Mouse (Mus musculus) urinary bladder, adult 2 months (tissue): ENCODE measurements around the gene Snrnp40. TPM values are rescaled to one million over a fixed set of nuclear protein-coding genes. Genes with fewer than 3 reads are reported as not detected.

Experiments used
- DNase-seq: peaks from one replicate; pipeline ENCODE4 v3.0.0; 2022; ENCODE audit warnings: low spot score
- polyA plus RNA-seq: library from polyadenylated mRNA; depleted of rRNA; stranded (reverse); fragments of >200 nt; gene quantifications from 2 replicates; pipeline ENCODE4 v1.2.3, GENCODE M21; 2012; rRNA removed

The Snrnp40 gene
- polyA plus RNA-seq, 1 experiment: 35.2 TPM

DNA sequence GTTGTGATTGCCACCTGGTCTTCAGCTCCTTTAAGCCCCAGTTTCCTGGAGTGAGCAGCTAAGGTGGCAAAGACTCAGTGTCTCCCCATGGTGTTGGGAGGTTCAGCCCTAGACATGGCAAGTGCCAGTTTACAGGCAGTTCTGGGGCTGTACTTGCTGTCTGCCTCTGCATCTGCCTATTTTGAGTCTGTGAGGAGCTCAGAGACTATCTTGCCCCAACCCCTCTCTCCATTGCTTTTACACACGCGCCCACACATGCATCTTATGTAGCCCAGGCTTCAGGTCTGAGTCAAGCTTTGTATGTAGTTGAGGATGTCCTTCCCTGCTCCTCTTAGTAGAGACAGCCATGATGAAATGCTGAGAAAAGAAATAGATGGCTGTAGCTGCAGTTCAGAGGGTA lies 19.2 kb downstream of the Snrnp40 start:
- no peak for DNase-seq

DNA sequence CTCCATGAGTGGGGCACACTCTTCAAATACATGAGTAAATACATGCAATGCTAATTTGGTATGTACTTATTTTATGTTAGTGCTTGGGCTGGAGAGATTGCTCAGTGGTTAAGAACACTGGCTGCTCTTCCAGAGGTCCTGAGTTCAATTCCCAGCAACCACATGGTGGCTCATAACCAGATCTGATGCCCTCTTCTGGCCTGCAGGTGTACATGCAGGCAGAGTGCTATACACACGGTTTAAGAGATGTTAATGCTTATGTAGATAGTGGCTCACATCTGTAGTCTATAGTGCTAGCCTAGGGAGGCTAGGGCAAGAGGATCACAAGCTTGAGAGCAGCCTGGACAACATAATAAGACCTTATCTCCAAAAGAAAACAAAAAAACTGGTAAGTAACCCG lies 20.5 kb downstream of the Snrnp40 start:
- DNase-seq: no peak

DNA sequence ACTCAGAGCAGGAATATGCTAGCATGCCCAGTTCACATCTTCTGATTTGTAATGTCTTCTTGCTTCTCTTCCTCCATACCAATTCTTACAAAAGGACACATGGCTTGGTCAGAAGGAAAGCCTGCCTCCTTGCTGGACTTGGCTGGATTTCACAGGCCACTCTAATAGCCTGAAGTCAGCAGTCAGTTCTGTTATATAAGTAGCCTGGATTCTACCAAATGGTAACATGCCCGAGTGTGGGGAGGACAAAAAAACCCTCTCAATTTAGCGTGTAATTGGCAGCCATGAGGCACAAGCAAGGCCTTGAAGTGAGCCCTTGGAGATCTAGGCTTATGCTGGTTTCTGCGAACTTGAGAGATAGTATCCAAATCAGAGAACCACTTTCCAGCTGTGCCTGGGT lies 27.3 kb downstream of the Snrnp40 start:
- DNase-seq: no peak

DNA sequence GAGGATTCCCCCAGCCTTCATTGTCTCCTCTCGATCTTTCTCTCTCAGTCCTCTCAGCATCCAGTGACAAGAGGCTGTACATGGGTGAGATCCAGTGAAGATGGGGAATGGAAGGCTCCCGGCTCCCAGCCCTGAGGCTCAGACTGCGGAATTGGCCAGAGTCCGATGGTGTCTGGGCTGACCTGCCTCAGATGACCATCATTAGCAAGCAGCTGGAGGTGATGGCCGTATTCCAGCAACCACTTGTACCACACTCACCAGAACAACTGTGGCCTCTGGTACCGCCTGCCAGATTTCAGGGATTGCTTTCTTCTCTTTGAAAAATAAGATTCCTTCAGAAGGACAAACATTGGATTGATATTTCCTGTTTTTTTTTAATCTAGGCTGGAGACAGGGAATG lies 29.6 kb downstream of the Snrnp40 start:
- no peak for DNase-seq

DNA sequence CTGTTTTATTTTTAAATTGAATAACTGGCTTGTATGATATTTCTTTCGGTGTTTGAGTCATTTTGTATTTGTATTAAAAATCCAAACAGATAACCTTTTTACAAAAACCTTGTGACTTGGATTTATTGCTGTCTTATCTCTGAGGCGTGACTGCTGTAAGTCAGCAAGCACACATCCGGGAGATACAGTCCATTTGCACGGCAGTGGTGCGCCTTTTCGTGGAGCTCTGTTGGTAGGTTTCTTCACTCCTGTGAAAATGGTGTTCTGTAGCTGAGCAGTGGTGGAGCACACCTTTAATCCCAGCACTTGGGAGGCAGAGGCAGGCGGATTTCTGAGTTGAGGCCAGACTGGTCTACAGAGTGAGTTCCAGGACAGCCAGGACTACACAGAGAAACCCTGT lies 30.0 kb downstream of the Snrnp40 start:
- no peak for DNase-seq

DNA sequence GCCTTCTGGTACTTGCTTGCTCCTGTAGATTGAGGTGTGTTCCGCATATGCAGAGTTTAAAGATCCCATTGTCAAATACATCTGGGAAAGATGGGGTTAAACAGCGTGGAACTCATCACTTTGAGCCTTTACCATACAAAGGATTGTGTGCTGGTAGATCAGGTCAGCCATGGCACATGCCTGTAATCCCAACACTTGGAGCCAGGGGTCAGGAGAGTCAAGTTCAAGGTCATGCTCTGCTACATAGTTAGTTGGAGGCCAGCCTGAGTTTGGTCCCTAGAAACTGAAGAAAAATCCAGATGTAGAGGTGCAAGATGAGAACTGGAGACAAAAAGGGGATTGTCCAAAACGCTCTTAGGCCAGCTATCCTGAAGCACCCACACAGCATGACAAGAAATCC lies 31.3 kb downstream of the Snrnp40 start:
- no peak for DNase-seq

Other genes with a start within 250 kb of the Snrnp40 start
- 18.8 and 20.0 TPM in 2 replicates for gene Hcrtr1, start 220.8 kb upstream of the Snrnp40 start, polyA plus RNA-seq
- gene Tinagl1, start 185.0 kb upstream of the Snrnp40 start, polyA plus RNA-seq: 514 and 535 TPM in 2 replicates
- not detected in 2 replicates for gene Gm853, start 137.7 kb upstream of the Snrnp40 start, polyA plus RNA-seq
- gene Serinc2, start 80.9 kb upstream of the Snrnp40 start, polyA plus RNA-seq: 84.7 and 87.7 TPM in 2 replicates
- gene Fabp3, start 51.5 kb upstream of the Snrnp40 start, polyA plus RNA-seq: 22.5 and 23.1 TPM in 2 replicates
- gene Gm10570, start 51.5 kb upstream of the Snrnp40 start, polyA plus RNA-seq: 0.21 and 1.1 TPM in 2 replicates
- 24.7 and 34.3 TPM in 2 replicates for gene Zcchc17, start 189 bp upstream of the Snrnp40 start, polyA plus RNA-seq
- gene Nkain1, start 214.0 kb downstream of the Snrnp40 start, polyA plus RNA-seq: 3.2 and 3.4 TPM in 2 replicates